Mouse (Mus musculus): ENCODE data around the gene Tfrc.

GRCm38 (mm10) chr16:32672250-32672649, 63.5 kb downstream of the Tfrc start:
- TF ChIP-seq EP300 (IDR thresholded peaks at IDR 0.05; ENCODE audit: low read depth) (no peak), CTCF (IDR thresholded peaks at IDR 0.05; ENCODE audit: low read depth) (no peak)

Data from liver, embryonic 14.5 days (tissue).